ENCODE assay signal across 11 mouse cellular contexts in genomic region chr12:3824906-3825713, GRCm38 (mm10). TPM values are rescaled to one million over a fixed set of nuclear protein-coding genes. Genes with fewer than 3 reads are reported as not detected.
A peak's percentile ranks its signal among the peaks of the same experiment; 100 is the strongest.
DNase-seq lines count a peak whose midpoint lies in the region; ATAC-seq and TF ChIP-seq lines count a peak whose summit lies in the region.
"Had no signal": no experiment of that assay in that cellular context is flagged by ENCODE, and none has a peak within 500 bp of the region (broad histone marks: within the 10 kb centered on the region; RNA-seq: fewer than 3 reads in every experiment).

No protein-coding gene starts in this region.

- in situ Hi-C loops in Patski (cut with MboI; ENCODE audit: low pct_unique_long_range_greater_than_20kb): no loop called here

- intact Hi-C loops in left cerebral cortex, adult 2 months (cut with DNase I): no loop called here

- CTCF ChIA-PET in Patski (lab: Charles Lee): no interaction called here

- H3K4me1 ChIP-seq in olfactory bulb, adult 2 months (ENCODE audit: control insufficient read depth, insufficient read depth, low read length): peaks cover 52% of the 10 kb centered on the region

- POLR2A ChIA-PET in Patski (lab: Charles Lee): interaction anchor here (0.9 kb wide), 2 partner anchors 9 to 14 kb away, joined by 4 read pairs; no protein-coding TSS in a partner anchor

- no peaks in the 10 kb centered on the region for H3K27me3 ChIP-seq in Patski

- TF ChIP-seq POLR2A in olfactory bulb, adult 2 months (IDR thresholded peaks at IDR 0.05; ENCODE audit: insufficient read depth, low read depth, low read length): no peak

- no peak overlapping the region for H3K4me3 ChIP-seq in left cerebral cortex, adult 2 months
- no peak overlapping the region for H3K4me3 ChIP-seq in olfactory bulb, adult 2 months (ENCODE audit: insufficient read depth, low read depth, low read length)

- TF ChIP-seq CTCF in left cerebral cortex, adult 2 months (IDR thresholded peaks at IDR 0.05): no peak
- TF ChIP-seq CTCF in Patski (IDR thresholded peaks at IDR 0.05): no peak
- no peak for TF ChIP-seq CTCF in olfactory bulb, adult 2 months (IDR thresholded peaks at IDR 0.05; ENCODE audit: insufficient read depth, low read depth, low read length)

- 12% methylated on average over 5 of the region's 5 CpGs for WGBS in olfactory bulb, adult 2 months

- peak; percentile 31 for DNase-seq in adrenal gland, postnatal 14 days
- no peak for DNase-seq in adrenal gland, postnatal 4 days (ENCODE audit: low spot score in 2 of 2)
- DNase-seq in left cerebral cortex, adult 2 months (ENCODE audit: extremely low spot score in 1 of 2, low spot score in 2 of 2): no peak
- no peak for DNase-seq in left cerebral cortex, adult 18-20 months (ENCODE audit: low spot score in 2 of 2)
- no peak for DNase-seq in Patski (ENCODE audit: low read depth, low spot score)
- DNase-seq in spleen, postnatal 10 days (ENCODE audit: low spot score in 2 of 2): no peak
- DNase-seq in embryo, embryonic 11 days: no peak
- DNase-seq: forebrain, postnatal 0 days; kidney, postnatal 10 days; right cerebral cortex, adult 18-20 months had no signal

- peak overlapping the region; percentile 58; the same call in 1 of the 2 replicates for H3K27ac ChIP-seq in left cerebral cortex, adult 2 months
- peak overlapping the region; percentile 86 for H3K27ac ChIP-seq in olfactory bulb, adult 2 months (ENCODE audit: insufficient read depth, low read depth, low read length)

- peak; percentile 51 for ATAC-seq in Patski
- ATAC-seq: forebrain, postnatal 0 days had no signal

RNA-seq across cellular contexts. Expression of gene Dnmt3a, which starts 19.3 kb away (rescaled TPM):
- 95.6 and 106 TPM in 2 replicates for total RNA-seq in adrenal gland, postnatal 14 days (2021)
- total RNA-seq in adrenal gland, postnatal 4 days (2021): 100 to 1,000 TPM; 124 to 136 TPM
- total RNA-seq in left cerebral cortex, adult 2 months (2021): 100 to 1,000 TPM in 1 of 2 experiments, 10 to 100 TPM in 1; 99.8 to 116 TPM
- total RNA-seq in left cerebral cortex, adult 18-20 months (2021): 10 to 100 TPM; 86.7 to 94.0 TPM
- polyA plus RNA-seq in Patski (2021): 13.3 TPM
- not detected in 2 replicates for polyA plus RNA-seq in olfactory bulb, adult 2 months (2012; ENCODE audit: insufficient read depth, insufficient read length, low replicate concordance, missing spikeins)
